Mouse (Mus musculus) T-cell, adult 66 days (primary cell): Measurements from ENCODE around the gene Itsn1. TPM values are rescaled to one million over a fixed set of nuclear protein-coding genes. Genes with fewer than 3 reads are reported as not detected.

ENCODE experiments used
- total RNA-seq, 2 experiments: library from RNA; stranded (reverse); gene quantifications; 3 replicates in 1 of 2; 4 replicates in 1 of 2; pipeline ENCODE4 v1.2.4; 2023

The Itsn1 gene
- 1 to 10 TPM; 5.0 to 5.1 TPM for total RNA-seq

GRCm38 (mm10) chr16:91729066-91729482, at the start of gene Itsn1:
Gene Itsn1 (plus strand): TSS chr16:91729281.

GRCm38 (mm10) chr16:91688619-91689334, 40.3 kb upstream of the Itsn1 start, which contains the start of gene Donson:
Gene Donson (minus strand): TSS chr16:91688770.

GRCm38 (mm10) chr16:91728123-91729065, 687 bp upstream of the Itsn1 start, which contains the start of gene Cryzl1:
Gene Cryzl1 (minus strand): TSS chr16:91728975.

Other genes with a start within 250 kb of the Itsn1 start
- gene Ifnar1, start 244.0 kb upstream of the Itsn1 start, total RNA-seq = 100 to 1,000 TPM; 133 to 142 TPM
- 10 to 100 TPM; 43.3 to 52.4 TPM for gene Ifngr2, start 182.2 kb upstream of the Itsn1 start, total RNA-seq
- 10 to 100 TPM; 17.7 to 19.1 TPM for gene Tmem50b, start 131.5 kb upstream of the Itsn1 start, total RNA-seq
- 1 to 10 TPM; 1.2 to 1.8 TPM for gene Dnajc28, start 110.3 kb upstream of the Itsn1 start, total RNA-seq
- gene Gart, start 82.3 kb upstream of the Itsn1 start, total RNA-seq = 100 to 1,000 TPM; 105 to 118 TPM
- gene Son, start 81.8 kb upstream of the Itsn1 start, total RNA-seq = 100 to 1,000 TPM; 456 to 470 TPM
- gene Donson, start 40.5 kb upstream of the Itsn1 start, total RNA-seq = 100 to 1,000 TPM in 1 of 2 experiments, 10 to 100 TPM in 1; 86.3 to 112 TPM
- 10 to 100 TPM; 23.1 to 26.8 TPM for gene Cryzl1, start 306 bp upstream of the Itsn1 start, total RNA-seq